Mouse (Mus musculus): ENCODE results near the gene Rbfox2.

Gene Rbfox2

GRCm38 (mm10) chr15:77268415-77268814 is 38.4 kb downstream of the Rbfox2 start:
- DNase-seq = no peak

GRCm38 (mm10) chr15:77265318-77265717 is 41.5 kb downstream of the Rbfox2 start:
- no peak for DNase-seq

DNA sequence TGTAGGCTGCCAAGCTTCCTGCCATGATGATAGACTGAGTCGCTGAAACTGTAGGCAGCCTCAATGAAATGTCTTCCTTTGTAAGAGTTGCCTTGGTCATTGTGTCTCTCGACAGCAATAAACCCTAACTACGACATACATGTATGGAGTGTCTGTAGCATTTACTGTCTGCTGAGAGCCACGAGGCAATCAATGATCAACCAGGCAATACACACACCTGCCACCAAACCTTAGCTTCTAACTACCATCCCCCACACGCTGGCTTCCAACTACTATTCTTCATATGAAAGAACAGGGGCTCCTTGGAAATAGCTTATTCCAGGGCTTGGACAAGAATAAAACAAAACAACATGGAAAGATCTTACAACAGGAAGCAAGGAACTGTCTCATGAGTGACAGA is 42.5 kb downstream of the Rbfox2 start:
- peak; percentile 31 for DNase-seq

DNA sequence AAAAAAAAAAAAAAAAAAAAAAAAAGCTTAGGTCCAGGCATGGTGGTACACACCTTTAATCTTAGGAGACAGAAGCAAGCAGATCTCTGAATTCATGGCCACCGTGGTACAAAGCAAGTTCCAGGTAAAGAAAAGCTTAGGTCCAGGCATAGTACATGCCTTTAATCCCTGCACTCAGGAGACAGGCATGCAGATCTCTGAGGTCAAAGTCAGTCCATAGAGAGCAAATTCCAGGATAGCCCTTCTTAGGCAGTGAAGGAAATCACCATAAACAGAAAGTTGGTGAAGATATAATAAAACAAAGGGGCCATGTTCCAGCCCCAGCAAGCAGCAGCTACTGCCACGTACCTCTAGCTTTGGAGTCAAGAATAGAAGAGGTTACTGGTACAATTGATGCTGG is 44.0 kb downstream of the Rbfox2 start:
- no peak for DNase-seq

DNA sequence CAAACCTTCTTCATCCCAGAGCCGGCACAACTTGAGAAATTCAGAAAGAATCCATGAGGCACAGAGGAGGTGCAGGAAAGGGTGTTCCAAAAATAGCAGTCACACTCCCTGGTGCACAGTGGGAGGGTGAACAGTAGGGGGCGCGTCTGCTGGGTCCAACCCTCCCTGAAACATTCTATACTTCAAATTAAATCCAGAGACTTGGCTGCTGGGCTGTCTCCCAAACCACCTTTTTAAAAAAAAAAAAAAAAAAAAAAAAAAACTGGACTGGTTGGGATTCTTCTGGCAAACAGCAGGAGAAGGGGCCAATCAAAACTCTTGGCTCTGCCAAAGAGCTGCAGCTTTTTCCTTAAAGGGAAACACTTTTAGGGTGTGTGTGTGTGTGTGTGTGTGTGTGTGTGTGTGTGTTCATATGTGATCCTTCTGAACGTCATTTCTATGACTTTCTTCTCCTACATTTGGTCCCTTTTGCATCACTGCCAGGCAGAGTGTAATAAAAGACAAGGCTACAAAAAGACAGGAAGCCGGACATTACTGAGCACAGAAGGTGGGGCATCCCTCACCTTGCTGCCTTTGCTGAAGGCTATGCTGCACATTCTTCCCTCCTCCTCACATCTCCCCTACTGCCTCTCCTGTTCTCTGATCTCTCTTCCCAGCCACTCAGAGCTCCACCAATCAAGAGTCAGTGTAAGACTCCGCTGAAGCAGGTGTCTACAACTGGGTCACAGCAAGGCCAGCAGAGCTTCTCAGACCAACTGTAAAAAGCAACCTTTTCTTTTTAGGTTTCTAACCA is 49.2 kb downstream of the Rbfox2 start:
- peak; percentile 76 for DNase-seq

DNA sequence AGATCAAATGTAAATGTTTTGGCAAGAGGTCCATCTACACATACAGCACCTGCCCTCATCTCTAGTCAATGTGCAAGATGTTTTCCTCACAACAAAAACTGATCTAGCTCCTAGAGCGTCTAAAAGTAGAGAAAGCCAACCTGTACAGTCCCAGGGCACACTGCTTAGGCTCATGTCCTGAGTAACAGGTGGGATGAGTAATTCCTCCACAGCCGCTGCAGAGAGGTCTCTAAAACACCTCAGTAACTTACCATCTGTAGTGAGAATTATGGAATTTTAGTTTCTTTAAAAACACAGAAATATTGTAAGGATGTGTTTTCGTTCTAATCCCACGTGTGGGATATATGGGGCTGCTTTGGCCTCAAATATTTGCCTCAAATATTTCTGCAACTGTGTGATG is 50.0 kb downstream of the Rbfox2 start:
- no peak for DNase-seq

DNA sequence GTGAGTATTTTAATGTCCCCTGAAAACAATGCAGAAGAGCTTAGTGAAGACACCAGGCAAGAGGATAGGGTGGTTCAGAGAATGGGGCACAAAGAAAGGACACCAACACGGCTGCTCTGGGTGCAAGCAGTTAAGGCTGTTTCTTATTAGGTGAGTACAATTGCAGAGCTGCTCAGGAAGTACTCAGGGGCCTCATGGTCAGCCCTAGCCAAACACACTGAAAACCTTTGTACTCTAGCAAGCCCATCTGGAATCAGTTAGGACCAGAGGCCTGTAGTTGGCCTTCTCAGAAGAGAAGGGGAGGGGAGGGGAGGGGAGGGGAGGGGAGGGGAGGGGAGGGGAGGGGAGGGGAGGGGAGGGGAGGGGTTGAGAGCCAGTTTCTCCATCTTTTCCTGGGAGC is 52.2 kb downstream of the Rbfox2 start:
- DNase-seq = no peak

DNA sequence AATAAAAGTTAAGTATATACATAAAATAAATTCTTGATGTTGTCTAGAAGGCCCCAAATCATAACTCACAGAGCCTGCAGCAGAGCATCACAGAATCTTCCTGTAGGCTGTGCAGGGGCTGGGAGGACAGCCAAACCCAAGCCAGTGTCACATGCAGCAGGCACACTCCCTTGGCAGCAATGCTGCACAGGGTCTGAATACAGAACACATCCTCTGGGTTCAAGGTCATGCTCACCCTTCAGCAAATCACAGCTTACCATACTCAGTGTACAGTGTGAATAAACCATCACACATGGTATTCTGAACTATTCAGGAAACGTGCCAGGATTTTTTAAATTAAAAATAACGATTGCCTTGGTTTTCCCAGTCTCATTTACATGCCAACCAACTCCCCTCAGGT is 52.7 kb downstream of the Rbfox2 start:
- DNase-seq = peak; percentile 50

DNA sequence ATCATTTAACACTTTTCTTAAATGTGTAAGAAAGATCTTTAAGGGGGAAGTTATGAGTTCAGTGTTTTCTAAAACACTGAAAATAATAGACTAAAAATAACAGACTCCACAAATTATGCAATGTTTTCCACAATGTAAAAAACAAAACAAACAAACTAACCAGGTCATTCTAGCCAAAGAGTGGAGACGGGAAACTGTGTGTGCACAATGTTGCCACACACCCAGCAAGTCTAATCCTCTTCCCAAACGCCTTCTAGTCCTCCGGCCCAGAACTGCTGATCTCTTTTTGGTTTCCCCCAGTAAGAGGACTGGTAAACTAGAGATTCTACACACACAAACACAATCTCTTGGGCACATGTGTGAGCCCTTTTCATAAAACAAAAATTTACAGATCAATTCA is 55.1 kb downstream of the Rbfox2 start:
- DNase-seq = no peak

DNA sequence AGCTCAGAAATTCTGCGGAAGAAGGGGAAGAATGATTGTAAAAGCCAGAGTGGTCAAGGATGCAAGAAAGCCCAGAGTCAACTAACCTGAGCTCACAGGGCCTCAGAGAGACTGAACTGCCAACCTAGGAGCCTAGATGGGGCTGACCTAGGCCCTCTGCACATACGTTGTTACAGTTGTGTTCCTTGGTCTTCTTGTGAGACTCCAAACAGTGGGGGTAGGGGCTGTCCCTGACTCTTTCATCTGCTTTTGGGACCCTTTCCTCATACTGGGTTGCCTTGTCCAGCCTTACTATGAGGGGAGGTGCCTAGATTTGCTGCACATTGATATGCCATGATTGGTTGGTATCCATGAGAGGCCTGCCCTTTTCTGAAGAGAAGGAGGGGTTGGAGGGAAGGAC is 56.0 kb downstream of the Rbfox2 start:
- no peak for DNase-seq

DNA sequence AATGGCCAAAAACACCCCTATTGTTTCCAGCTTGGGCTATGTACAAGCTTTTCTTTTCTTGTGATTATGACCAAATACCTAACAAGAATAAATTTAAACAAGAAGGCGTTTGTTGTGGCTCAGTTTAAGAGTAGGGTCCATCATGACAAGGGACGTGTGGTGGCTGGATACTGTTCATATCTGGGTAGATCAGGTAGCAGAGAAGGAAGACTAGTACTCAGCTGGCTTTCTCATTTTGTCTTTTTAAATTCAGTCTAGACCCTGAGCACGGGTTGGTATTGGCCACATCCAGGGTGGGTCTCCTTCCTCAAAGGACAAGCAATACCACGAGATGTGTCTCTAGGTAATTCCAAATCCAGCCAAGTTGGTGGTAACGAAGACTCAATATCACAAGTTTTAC is 57.4 kb downstream of the Rbfox2 start:
- DNase-seq = no peak

- peak; percentile 66 for DNase-seq
Observed at GRCm38 (mm10) chr15:77245418-77246365, 61.1 kb downstream of the Rbfox2 start.

- DNase-seq = no peak
Observed at GRCm38 (mm10) chr15:77244634-77245033, 62.2 kb downstream of the Rbfox2 start.

- no peak for DNase-seq
Observed at GRCm38 (mm10) chr15:77243876-77244560, 62.8 kb downstream of the Rbfox2 start.

DNA sequence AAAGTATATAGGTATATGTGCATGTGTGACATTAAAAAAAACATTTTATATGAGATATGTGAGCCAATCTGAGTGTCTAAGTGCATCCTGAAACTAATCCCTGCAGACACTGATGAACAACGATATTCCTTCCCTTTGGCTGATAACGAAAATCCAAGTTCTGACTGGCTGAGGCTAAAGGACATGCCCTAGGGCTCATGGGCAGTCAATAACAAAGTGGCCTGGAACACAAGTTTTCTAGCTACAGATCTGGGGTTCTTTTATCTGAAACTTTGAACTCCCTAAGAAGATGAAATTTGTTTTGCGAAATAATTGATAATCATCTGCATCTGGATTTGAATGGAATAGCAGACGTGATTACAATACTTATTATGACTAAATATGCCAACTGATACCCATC is 66.2 kb downstream of the Rbfox2 start:
- DNase-seq = no peak

DNA sequence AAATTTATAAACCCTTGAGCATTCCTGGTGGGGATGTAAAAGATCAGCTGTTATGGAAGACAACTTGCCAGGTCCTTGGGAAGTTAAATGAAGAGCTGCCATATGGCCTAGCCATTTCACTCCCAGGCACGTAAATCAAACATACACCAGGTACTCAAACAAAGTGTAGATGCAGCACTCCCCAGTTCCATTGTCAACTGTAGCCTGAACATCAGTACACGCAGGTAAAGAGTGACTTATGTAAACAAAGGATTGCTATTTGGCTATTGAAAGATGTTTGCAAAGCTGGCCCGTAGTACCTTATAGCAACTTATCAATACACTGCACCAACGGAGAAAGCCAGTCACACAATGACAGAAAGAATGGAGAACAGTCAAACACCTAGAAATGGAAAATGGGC is 67.2 kb downstream of the Rbfox2 start:
- DNase-seq = no peak

DNA sequence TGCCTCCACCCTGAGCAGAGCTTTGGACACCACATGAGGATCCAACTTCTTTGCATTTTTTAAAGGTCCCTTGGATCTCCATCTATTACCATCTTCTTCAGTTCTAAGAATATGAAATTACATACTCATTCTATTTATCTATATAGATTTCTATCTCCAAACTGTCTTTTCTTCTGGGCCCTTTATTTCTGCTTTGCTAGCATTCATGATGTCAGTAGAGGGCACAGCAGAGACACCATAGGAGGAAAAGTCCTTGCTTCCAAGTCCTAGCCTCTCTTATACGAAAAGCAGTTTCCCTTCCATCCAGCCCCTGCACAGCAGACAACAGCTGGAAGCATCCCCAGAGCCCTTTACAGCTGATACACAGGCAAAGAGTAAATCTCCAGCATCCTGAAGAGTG is 69.1 kb downstream of the Rbfox2 start:
- no peak for DNase-seq

- DNase-seq = no peak
Observed at GRCm38 (mm10) chr15:77236055-77236567, 70.7 kb downstream of the Rbfox2 start.

DNA sequence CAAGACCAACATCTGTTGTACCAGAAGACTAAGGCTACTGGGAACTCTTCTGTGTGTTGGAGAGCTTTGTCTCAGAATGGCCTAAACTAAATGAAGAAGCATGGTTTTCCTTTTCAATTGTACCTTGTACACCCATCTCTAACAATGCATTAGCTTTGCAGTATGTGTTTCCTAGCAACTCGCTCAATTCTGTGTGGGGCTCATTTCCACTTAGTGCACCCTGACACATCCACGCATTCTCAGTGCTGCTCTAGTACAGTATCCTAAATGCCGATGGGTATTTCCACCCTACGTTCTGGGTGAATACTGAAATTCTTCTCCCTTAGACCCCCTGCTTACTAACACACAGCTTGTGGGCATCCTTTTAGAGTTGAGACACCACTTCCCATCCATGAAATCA is 71.3 kb downstream of the Rbfox2 start:
- no peak for DNase-seq

DNA sequence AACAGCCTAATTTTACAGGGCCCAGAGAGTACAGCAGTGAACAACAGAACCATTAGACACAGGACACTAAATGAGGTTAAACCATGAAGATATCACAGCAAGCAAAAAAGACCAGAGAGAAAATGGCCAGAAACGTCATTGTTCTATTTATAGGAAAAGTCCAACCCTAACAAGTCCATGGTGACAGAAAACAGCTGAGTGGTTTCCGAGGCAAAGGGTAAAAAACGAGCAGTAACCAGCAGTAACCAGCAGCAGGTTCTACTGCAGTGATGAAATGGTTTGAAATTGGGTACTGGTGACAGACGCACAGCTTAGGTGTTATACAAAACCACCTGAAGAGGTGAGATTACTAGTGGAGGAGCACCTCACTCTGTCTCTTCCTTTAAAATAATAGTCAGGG is 72.5 kb downstream of the Rbfox2 start:
- no peak for DNase-seq

DNA sequence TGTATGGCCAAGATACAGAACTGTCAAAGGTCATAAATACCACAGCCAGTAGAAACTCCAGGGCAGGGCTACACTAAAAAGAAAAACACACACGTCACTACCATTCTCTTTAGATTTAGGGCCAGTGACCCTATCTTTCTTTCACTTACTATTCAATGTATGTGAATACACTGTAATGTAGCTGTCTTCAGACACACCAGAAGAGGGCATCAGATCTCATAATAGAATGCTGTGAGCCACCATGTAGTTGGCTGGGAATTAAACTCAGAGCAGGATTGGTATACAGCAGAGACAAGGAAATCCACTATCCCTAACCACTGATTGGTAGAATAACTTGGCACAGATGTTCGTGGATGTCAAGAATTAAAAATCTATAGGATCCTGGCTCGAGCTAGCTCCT is 76.7 kb downstream of the Rbfox2 start:
- no peak for DNase-seq

DNA sequence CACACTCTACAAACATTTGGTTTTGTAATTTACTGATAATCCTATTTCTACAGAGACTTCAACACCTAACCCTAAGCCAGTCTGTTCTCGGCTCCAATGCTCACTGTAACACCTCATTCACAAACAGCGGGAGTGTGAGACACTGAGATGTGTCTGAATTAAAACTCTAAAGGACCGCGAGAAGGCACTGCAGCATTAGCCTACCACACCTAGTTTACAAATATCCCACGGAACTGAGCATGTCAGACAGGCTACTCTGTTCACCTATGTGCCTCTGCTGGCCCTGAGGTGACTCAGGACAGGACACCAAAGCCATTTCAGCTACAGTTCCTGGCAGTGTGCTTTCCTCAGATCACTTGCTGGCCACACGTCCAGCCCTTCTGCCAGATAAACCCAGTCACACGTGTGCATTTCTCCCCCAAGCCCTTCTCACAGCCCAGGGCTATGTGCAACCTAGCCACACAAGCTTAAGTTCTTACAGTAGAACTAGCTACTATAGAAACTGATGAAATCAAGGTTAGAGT is 79.9 kb downstream of the Rbfox2 start:
- no peak for DNase-seq

DNA sequence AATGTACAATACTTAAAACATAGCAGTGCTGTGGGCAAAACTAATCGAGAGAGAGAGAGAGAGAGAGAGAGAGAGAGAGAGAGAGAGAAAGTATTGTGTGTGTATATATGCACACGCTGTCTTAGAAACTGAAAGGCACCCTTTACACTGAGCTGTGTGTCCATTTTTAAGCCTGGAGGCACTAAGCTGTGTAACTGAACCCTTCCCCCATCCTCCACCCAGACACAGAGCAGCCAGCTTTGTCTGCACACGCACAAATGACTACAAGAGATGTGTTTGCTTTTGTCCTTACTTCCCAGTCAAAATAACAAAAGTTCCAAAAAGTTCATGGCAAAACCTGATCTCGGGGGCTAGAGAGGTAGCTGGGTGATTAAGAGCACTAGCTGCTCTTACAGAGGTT is 80.9 kb downstream of the Rbfox2 start:
- DNase-seq = no peak
